Mouse (Mus musculus) midbrain, embryonic 13.5 days (tissue): ENCODE results near the gene Sp3. TPM values are rescaled to one million over a fixed set of nuclear protein-coding genes. Genes with fewer than 3 reads are reported as not detected.
"Not testable (repeated sequence)": the region's sequence is repeated elsewhere in the genome, so short reads cannot be mapped to it uniquely, and the experiment has no call there.

ENCODE experiments used
- ATAC-seq: fragments of 200-750 bp; cut with Nextera tagmentation; 2 replicates; pipeline ENCODE4 v1.8.0; 2017; ENCODE audit warnings: mild to moderate bottlenecking, moderate TSS enrichment, moderate library complexity
- H3K27ac ChIP-seq: fragments of 300-500 bp; sonication (generic); 2 replicates; pipeline ENCODE4 v1.5.1; 2015; ENCODE audit warnings: inconsistent platforms, mild to moderate bottlenecking, moderate library complexity
- H3K27me3 ChIP-seq: fragments of 300-500 bp; sonication (generic); 2 replicates; pipeline ENCODE4 v1.6.1; 2015; ENCODE audit warnings: mild to moderate bottlenecking, inconsistent platforms
- H3K36me3 ChIP-seq: fragments of 300-500 bp; sonication (generic); 2 replicates; pipeline ENCODE4 v1.6.1; 2015; ENCODE audit warnings: mild to moderate bottlenecking, inconsistent platforms
- H3K4me1 ChIP-seq: fragments of 300-500 bp; sonication (generic); replicated peaks from 2 replicates; pipeline ENCODE4 v1.6.1; 2015; ENCODE audit warnings: inconsistent platforms
- H3K4me2 ChIP-seq: fragments of 300-500 bp; sonication (generic); replicated peaks from 2 replicates; pipeline ENCODE4 v1.6.1; 2015; ENCODE audit warnings: moderate library complexity, mild to moderate bottlenecking, inconsistent platforms
- H3K4me3 ChIP-seq: fragments of 300-500 bp; sonication (generic); replicated peaks from 2 replicates; pipeline ENCODE4 v1.5.1; 2015; ENCODE audit warnings: mild to moderate bottlenecking, inconsistent platforms
- H3K9ac ChIP-seq: fragments of 300-500 bp; sonication (generic); replicated peaks from 2 replicates; pipeline ENCODE4 v1.6.1; 2015; ENCODE audit warnings: mild to moderate bottlenecking, inconsistent platforms
- H3K9me3 ChIP-seq: fragments of 300-500 bp; sonication (generic); 2 replicates; pipeline ENCODE4 v1.6.1; 2016; ENCODE audit warnings: mild to moderate bottlenecking, inconsistent platforms
- WGBS: fragments of 180-500 bp; shearing (Covaris S2); methylation state at CpG from one replicate; pipeline ENCODE4 v1.1.7; 2015; 5-methylcytosine and 5-hydroxymethylcytosine counted together
- polyA plus RNA-seq: library from polyadenylated mRNA; unstranded; fragments of >200 nt; fragmentation: Nextera tagmentation; extraction: Ambion mirVana; gene quantifications from 2 replicates; pipeline ENCODE4 v1.2.1, GENCODE M21; 2015

Sp3 gene
- 53.2 and 56.1 TPM in 2 replicates for polyA plus RNA-seq

- H3K4me1 ChIP-seq = peaks cover 31% of the 10 kb centered on the region
- peak within 1 kb of the TSS; percentile 99 for H3K4me3 ChIP-seq
- under 1% methylated on average over 62 of the region's 64 CpGs for WGBS
- 0 out of 2 replicates have a peak, but pooled peaks cover 5% of the 10 kb centered on the region for H3K36me3 ChIP-seq
- H3K27ac ChIP-seq = peak within 1 kb of the TSS; percentile 100
- H3K9me3 ChIP-seq = no peaks in the 10 kb centered on the region
- peak within 1 kb of the TSS; percentile 63 for H3K4me2 ChIP-seq
- peak; percentile 92 for ATAC-seq
- peak within 1 kb of the TSS; percentile 100 for H3K9ac ChIP-seq
- no peaks in the 10 kb centered on the region for H3K27me3 ChIP-seq
Measured at GRCm38 (mm10) chr2:72980337-72981074, at the start of gene Sp3. Gene Sp3 (minus strand): TSS chr2:72980446.

GRCm38 (mm10) chr2:73029846-73030245 lies 49.6 kb upstream of the Sp3 start:
- Histone ChIP-seq H3K4me2 (no peak overlapping the region), H3K4me1 (no peaks in the 10 kb centered on the region), H3K27me3 (no peaks in the 10 kb centered on the region), H3K36me3 (no peaks in the 10 kb centered on the region), H3K9me3 (peaks cover 3% of the 10 kb centered on the region; the same call in 1 of the 2 replicates), H3K27ac (no peak overlapping the region), H3K9ac (no peak overlapping the region), H3K4me3 (no peak overlapping the region)
- no peak for ATAC-seq
- 93% methylated on average over 3 of the region's 3 CpGs for WGBS

- Histone ChIP-seq H3K4me2 (no peak overlapping the region), H3K9ac (no peak overlapping the region), H3K27me3 (no peaks in the 10 kb centered on the region), H3K36me3 (no peaks in the 10 kb centered on the region), H3K9me3 (peaks cover 3% of the 10 kb centered on the region; the same call in 1 of the 2 replicates), H3K4me1 (no peaks in the 10 kb centered on the region), H3K4me3 (no peak overlapping the region), H3K27ac (no peak overlapping the region)
- no peak for ATAC-seq
- 86% methylated on average over 3 of the region's 3 CpGs for WGBS
Measured at GRCm38 (mm10) chr2:73028019-73028418, 47.8 kb upstream of the Sp3 start.

- H3K4me1 ChIP-seq = no peaks in the 10 kb centered on the region
- H3K4me3 ChIP-seq = no peak overlapping the region
- no peak overlapping the region for H3K27ac ChIP-seq
- no peaks in the 10 kb centered on the region for H3K36me3 ChIP-seq
- no peak overlapping the region for H3K9ac ChIP-seq
- no peak overlapping the region for H3K4me2 ChIP-seq
- peaks cover 3% of the 10 kb centered on the region; the same call in 1 of the 2 replicates for H3K9me3 ChIP-seq
- 69% methylated on average over 3 of the region's 3 CpGs for WGBS
- H3K27me3 ChIP-seq = no peaks in the 10 kb centered on the region
- ATAC-seq = no peak
Measured at GRCm38 (mm10) chr2:73027126-73027525, 46.9 kb upstream of the Sp3 start.

GRCm38 (mm10) chr2:73023803-73024202 lies 43.6 kb upstream of the Sp3 start:
- whole genome bisulfite sequencing = 50% methylated on average over 6 of the region's 6 CpGs
- no peaks in the 10 kb centered on the region for H3K9me3 ChIP-seq
- no peak overlapping the region for H3K4me2 ChIP-seq
- H3K9ac ChIP-seq = no peak overlapping the region
- no peak for ATAC-seq
- H3K36me3 ChIP-seq = no peaks in the 10 kb centered on the region
- H3K27ac ChIP-seq = no peak overlapping the region
- H3K4me1 ChIP-seq = no peaks in the 10 kb centered on the region
- no peaks in the 10 kb centered on the region for H3K27me3 ChIP-seq
- H3K4me3 ChIP-seq = no peak overlapping the region

GRCm38 (mm10) chr2:73021046-73021445 lies 40.8 kb upstream of the Sp3 start:
- Histone ChIP-seq H3K4me3 (no peak overlapping the region), H3K9me3 (no peaks in the 10 kb centered on the region), H3K9ac (no peak overlapping the region), H3K27ac (no peak overlapping the region), H3K36me3 (no peaks in the 10 kb centered on the region), H3K27me3 (no peaks in the 10 kb centered on the region), H3K4me2 (no peak overlapping the region), H3K4me1 (no peaks in the 10 kb centered on the region)
- 87% methylated on average over 6 of the region's 6 CpGs for WGBS
- no peak for ATAC-seq

- no peaks in the 10 kb centered on the region for H3K4me1 ChIP-seq
- H3K27ac ChIP-seq = no peak overlapping the region
- no peak for ATAC-seq
- no peak overlapping the region for H3K4me2 ChIP-seq
- 82% methylated on average over 9 of the region's 9 CpGs for WGBS
- H3K4me3 ChIP-seq = no peak overlapping the region
- H3K9me3 ChIP-seq = no peaks in the 10 kb centered on the region
- no peaks in the 10 kb centered on the region for H3K27me3 ChIP-seq
- no peaks in the 10 kb centered on the region for H3K36me3 ChIP-seq
- H3K9ac ChIP-seq = no peak overlapping the region
Measured at GRCm38 (mm10) chr2:73019371-73020146, 39.3 kb upstream of the Sp3 start.

- H3K4me2 ChIP-seq, H3K27ac ChIP-seq, H3K9ac ChIP-seq, H3K4me1 ChIP-seq, H3K36me3 ChIP-seq, H3K27me3 ChIP-seq, H3K4me3 ChIP-seq, ATAC-seq: not testable (repeated sequence)
- WGBS = 93% methylated on average over 9 of the region's 9 CpGs
- H3K9me3 ChIP-seq = peaks cover 15% of the 10 kb centered on the region
Measured at GRCm38 (mm10) chr2:73014063-73014462, 33.8 kb upstream of the Sp3 start.

GRCm38 (mm10) chr2:73012636-73013035 lies 32.4 kb upstream of the Sp3 start:
- Histone ChIP-seq H3K4me1 (no peaks in the 10 kb centered on the region), H3K4me2 (no peak overlapping the region), H3K4me3 (no peak overlapping the region), H3K27ac (no peak overlapping the region), H3K27me3 (no peaks in the 10 kb centered on the region), H3K9me3 (peaks cover 15% of the 10 kb centered on the region), H3K9ac (no peak overlapping the region), H3K36me3 (no peaks in the 10 kb centered on the region; the same call in 1 of the 2 replicates)
- 72% methylated on average over 18 of the region's 20 CpGs for WGBS
- ATAC-seq = no peak

GRCm38 (mm10) chr2:73007472-73007871 lies 27.2 kb upstream of the Sp3 start:
- no peak overlapping the region for H3K4me3 ChIP-seq
- no peak overlapping the region for H3K27ac ChIP-seq
- no peaks in the 10 kb centered on the region for H3K27me3 ChIP-seq
- peaks cover 15% of the 10 kb centered on the region for H3K9me3 ChIP-seq
- ATAC-seq = no peak
- no peak overlapping the region for H3K4me2 ChIP-seq
- peaks cover 27% of the 10 kb centered on the region for H3K4me1 ChIP-seq
- WGBS = 96% methylated on average over 9 of the region's 9 CpGs
- H3K9ac ChIP-seq = no peak overlapping the region
- no peaks in the 10 kb centered on the region; the same call in 1 of the 2 replicates for H3K36me3 ChIP-seq

GRCm38 (mm10) chr2:73005611-73006515 lies 25.6 kb upstream of the Sp3 start:
- H3K36me3 ChIP-seq = no peaks in the 10 kb centered on the region; the same call in 1 of the 2 replicates
- no peak overlapping the region for H3K4me2 ChIP-seq
- peak overlapping the region; percentile 22; the same call in 1 of the 2 replicates for H3K27ac ChIP-seq
- peak; percentile 68; the same call in 1 of the 2 replicates for ATAC-seq
- H3K4me3 ChIP-seq = no peak overlapping the region
- WGBS = 40% methylated on average over 3 of the region's 3 CpGs
- no peak overlapping the region for H3K9ac ChIP-seq
- peaks cover 12% of the 10 kb centered on the region for H3K9me3 ChIP-seq
- H3K4me1 ChIP-seq = peaks cover 27% of the 10 kb centered on the region
- H3K27me3 ChIP-seq = no peaks in the 10 kb centered on the region
